Mouse (Mus musculus) lung, postnatal 0 days (tissue): Measurements from ENCODE around the gene Trp53i13. TPM values are rescaled to one million over a fixed set of nuclear protein-coding genes. Genes with fewer than 3 reads are reported as not detected.

Source experiments
- ATAC-seq: fragments of 200-750 bp; cut with Nextera tagmentation; 2 replicates; pipeline ENCODE4 v1.8.0; 2017; ENCODE audit warnings: moderate library complexity
- DNase-seq: peaks from one replicate; pipeline ENCODE4 v3.0.0-alpha.2; 2016; ENCODE audit warnings: low spot score
- H3K27ac ChIP-seq: fragments of 300-500 bp; sonication (generic); 2 replicates; pipeline ENCODE4 v1.5.1; 2014; ENCODE audit warnings: antibody characterized with exemption, mild to moderate bottlenecking, low read length, mixed read lengths
- H3K27me3 ChIP-seq: fragments of 300-500 bp; sonication (generic); replicated peaks from 2 replicates; pipeline ENCODE4 v1.6.1; 2014; ENCODE audit warnings: low read length, mixed read lengths; ENCODE audit not compliant: insufficient read depth
- H3K36me3 ChIP-seq: fragments of 300-500 bp; sonication (generic); 2 replicates; pipeline ENCODE4 v1.6.1; 2014; ENCODE audit warnings: low read length, mixed read lengths; ENCODE audit not compliant: insufficient read depth
- H3K4me1 ChIP-seq: fragments of 300-500 bp; sonication (generic); 2 replicates; pipeline ENCODE4 v1.6.1; 2014; ENCODE audit warnings: antibody characterized with exemption, low read depth, low read length, mixed read lengths; ENCODE audit not compliant: insufficient read depth
- H3K4me2 ChIP-seq: fragments of 300-500 bp; sonication (generic); replicated peaks from 2 replicates; pipeline ENCODE4 v1.6.1; 2014; ENCODE audit warnings: low read depth, mild to moderate bottlenecking, low read length, moderate library complexity, mixed read lengths
- H3K4me3 ChIP-seq: fragments of 300-500 bp; sonication (generic); 2 replicates; pipeline ENCODE4 v1.5.1; 2014; ENCODE audit warnings: low read depth, low read length
- H3K9ac ChIP-seq: fragments of 300-500 bp; sonication (generic); replicated peaks from 2 replicates; pipeline ENCODE4 v1.6.1; 2014; ENCODE audit warnings: low read depth, mild to moderate bottlenecking
- H3K9me3 ChIP-seq: fragments of 300-500 bp; sonication (generic); 2 replicates; pipeline ENCODE4 v1.6.1; 2016; ENCODE audit warnings: low read length, mixed read lengths
- CTCF ChIP-seq: IDR thresholded peaks from 2 replicates; pipeline ENCODE4 v1.5.1; 2016; ENCODE audit warnings: antibody characterized with exemption, mild to moderate bottlenecking
- EP300 ChIP-seq: IDR thresholded peaks from 2 replicates; pipeline ENCODE4 v1.6.1; 2016; ENCODE audit warnings: antibody characterized with exemption, mild to moderate bottlenecking, control low read depth
- WGBS: fragments of 180-500 bp; shearing (Covaris S2); extraction: QIAGEN DNeasy Blood & Tissue Kit; methylation state at CpG from one replicate; pipeline ENCODE4 v1.1.7; 2014; 5-methylcytosine and 5-hydroxymethylcytosine counted together
- polyA plus RNA-seq: library from polyadenylated mRNA; unstranded; fragments of >200 nt; fragmentation: Nextera tagmentation; extraction: Ambion mirVana; gene quantifications from 2 replicates; pipeline ENCODE4 v1.2.1, GENCODE M21; 2015

The Trp53i13 gene
- polyA plus RNA-seq, 1 experiment from 2014 or later = 32.9 TPM

- H3K9ac ChIP-seq = peak within 1 kb of the TSS; percentile 74
- H3K4me1 ChIP-seq = peaks cover 44% of the 10 kb centered on the region
- H3K36me3 ChIP-seq = no peaks in the 10 kb centered on the region
- H3K9me3 ChIP-seq = no peaks in the 10 kb centered on the region
- H3K4me3 ChIP-seq = peak within 1 kb of the TSS; percentile 84
- ATAC-seq (0 out of 2 replicates have a peak, but pooled peaks have one; percentile 0), DNase-seq (peak; percentile 48)
- H3K4me2 ChIP-seq = peak within 1 kb of the TSS; percentile 85
- 0 out of 2 replicates have a peak, but pooled peaks have one; percentile 22 for TF ChIP-seq CTCF
- TF ChIP-seq EP300 = no peak
- WGBS = 2% methylated on average over 40 of the region's 74 CpGs
- H3K27ac ChIP-seq = peak within 1 kb of the TSS; percentile 91
- no peaks in the 10 kb centered on the region for H3K27me3 ChIP-seq
Measured at GRCm38 (mm10) chr11:77493512-77494343, 22.1 kb downstream of the Trp53i13 start, which contains the start of gene Git1. TSS of gene Git1 (plus strand) at chr11:77493562.

- H3K36me3 ChIP-seq = no peaks in the 10 kb centered on the region
- H3K4me2 ChIP-seq = peak overlapping the region; percentile 85
- H3K27ac ChIP-seq = peak overlapping the region; percentile 91
- TF ChIP-seq EP300 (no peak), CTCF (peak; percentile 41)
- DNase-seq (peak; percentile 97), ATAC-seq (peak; percentile 69)
- no peaks in the 10 kb centered on the region for H3K27me3 ChIP-seq
- WGBS = 0% methylated on average over 20 of the region's 32 CpGs
- H3K9ac ChIP-seq = peak overlapping the region; percentile 74
- H3K9me3 ChIP-seq = no peaks in the 10 kb centered on the region
- H3K4me1 ChIP-seq = peaks cover 42% of the 10 kb centered on the region
- peak overlapping the region; percentile 51 for H3K4me3 ChIP-seq
Measured at GRCm38 (mm10) chr11:77492911-77493332, 22.9 kb downstream of the Trp53i13 start.

- H3K9ac ChIP-seq = peak overlapping the region; percentile 74; the same call in 1 of the 2 replicates
- H3K4me2 ChIP-seq = peak overlapping the region; percentile 85
- no peaks in the 10 kb centered on the region for H3K27me3 ChIP-seq
- H3K9me3 ChIP-seq = no peaks in the 10 kb centered on the region
- H3K27ac ChIP-seq = peak overlapping the region; percentile 91
- ATAC-seq (no peak), DNase-seq (no peak)
- H3K4me1 ChIP-seq = peaks cover 42% of the 10 kb centered on the region
- no peaks in the 10 kb centered on the region for H3K36me3 ChIP-seq
- TF ChIP-seq CTCF = no peak
- TF ChIP-seq EP300 = no peak
- WGBS = 1% methylated on average over 15 of the region's 18 CpGs
- peak overlapping the region; percentile 51 for H3K4me3 ChIP-seq
Measured at GRCm38 (mm10) chr11:77492311-77492871, 23.4 kb downstream of the Trp53i13 start.

- peak overlapping the region; percentile 85 for H3K4me2 ChIP-seq
- no peaks in the 10 kb centered on the region for H3K36me3 ChIP-seq
- H3K4me3 ChIP-seq = peak overlapping the region; percentile 51
- ATAC-seq = peak; percentile 68
- DNase-seq = peak; percentile 87
- peak; percentile 13; the same call in 1 of the 2 replicates for TF ChIP-seq EP300
- TF ChIP-seq CTCF = no peak
- H3K9me3 ChIP-seq = no peaks in the 10 kb centered on the region
- no peak overlapping the region for H3K9ac ChIP-seq
- H3K27ac ChIP-seq = peak overlapping the region; percentile 91
- 2% methylated on average over 23 of the region's 23 CpGs for WGBS
- no peaks in the 10 kb centered on the region for H3K27me3 ChIP-seq
- peaks cover 36% of the 10 kb centered on the region for H3K4me1 ChIP-seq
Measured at GRCm38 (mm10) chr11:77491502-77492291, 24.1 kb downstream of the Trp53i13 start.

- under 1% methylated on average over 13 of the region's 13 CpGs for WGBS
- peak overlapping the region; percentile 91 for H3K27ac ChIP-seq
- H3K4me1 ChIP-seq = peaks cover 36% of the 10 kb centered on the region
- TF ChIP-seq EP300 (no peak), CTCF (peak; percentile 99)
- H3K9me3 ChIP-seq = no peaks in the 10 kb centered on the region
- ATAC-seq (peak; percentile 71), DNase-seq (peak; percentile 95)
- H3K4me3 ChIP-seq = peak overlapping the region; percentile 31
- H3K36me3 ChIP-seq = no peaks in the 10 kb centered on the region
- no peak overlapping the region for H3K9ac ChIP-seq
- H3K27me3 ChIP-seq = no peaks in the 10 kb centered on the region
- peak overlapping the region; percentile 85 for H3K4me2 ChIP-seq
Measured at GRCm38 (mm10) chr11:77491123-77491501, 24.7 kb downstream of the Trp53i13 start.
